Mouse (Mus musculus) neural tube, embryonic 11.5 days (tissue): Measurements from ENCODE around the gene Grm7. TPM values are rescaled to one million over a fixed set of nuclear protein-coding genes. Genes with fewer than 3 reads are reported as not detected.

Experiments
- ATAC-seq: fragments of 200-750 bp; cut with Nextera tagmentation; 2 replicates; pipeline ENCODE4 v1.8.0; 2017; ENCODE audit warnings: moderate number of reproducible peaks, mild to moderate bottlenecking, moderate TSS enrichment, moderate library complexity; ENCODE audit not compliant: insufficient read depth, low FRiP score, low TSS enrichment
- DNase-seq: peaks from one replicate; pipeline ENCODE4 v3.0.0-alpha.2; 2015; ENCODE audit warnings: low spot score
- H3K27ac ChIP-seq: fragments of 300-500 bp; sonication (generic); 2 replicates; pipeline ENCODE4 v1.5.1; 2014; ENCODE audit warnings: low read depth, mild to moderate bottlenecking, low read length
- H3K27me3 ChIP-seq: fragments of 300-500 bp; sonication (generic); 2 replicates; pipeline ENCODE4 v1.6.1; 2014; ENCODE audit warnings: mild to moderate bottlenecking, low read length, mixed read lengths; ENCODE audit not compliant: control insufficient read depth, insufficient read depth
- H3K36me3 ChIP-seq: fragments of 300-500 bp; sonication (generic); 2 replicates; pipeline ENCODE4 v1.6.1; 2014; ENCODE audit warnings: mild to moderate bottlenecking, low read length, moderate library complexity, mixed read lengths; ENCODE audit not compliant: control insufficient read depth, insufficient read depth
- H3K4me1 ChIP-seq: fragments of 300-500 bp; sonication (generic); 2 replicates; pipeline ENCODE4 v1.6.1; 2014; ENCODE audit warnings: low read length, mixed read lengths; ENCODE audit not compliant: control insufficient read depth, insufficient read depth
- H3K4me2 ChIP-seq: fragments of 300-500 bp; sonication (generic); 2 replicates; pipeline ENCODE4 v1.6.1; 2014; ENCODE audit warnings: low read depth, mild to moderate bottlenecking, moderate library complexity
- H3K4me3 ChIP-seq: fragments of 300-500 bp; sonication (generic); 2 replicates; pipeline ENCODE4 v1.5.1; 2014; ENCODE audit warnings: low read depth, low read length
- H3K9ac ChIP-seq: fragments of 300-500 bp; sonication (generic); 2 replicates; pipeline ENCODE4 v1.6.1; 2014; ENCODE audit warnings: mild to moderate bottlenecking, low read length
- H3K9me3 ChIP-seq: fragments of 300-500 bp; sonication (generic); 2 replicates; pipeline ENCODE4 v1.6.1; 2016; ENCODE audit warnings: low read length; ENCODE audit not compliant: control insufficient read depth
- WGBS: fragments of 180-500 bp; shearing (Covaris S2); extraction: QIAGEN DNeasy Blood & Tissue Kit; methylation state at CpG from one replicate; pipeline ENCODE4 v1.1.7; 2014; 5-methylcytosine and 5-hydroxymethylcytosine counted together
- polyA plus RNA-seq: library from polyadenylated mRNA; unstranded; fragments of >200 nt; fragmentation: Nextera tagmentation; extraction: Ambion mirVana; gene quantifications from 2 replicates; pipeline ENCODE4 v1.2.1, GENCODE M21; 2014

Grm7 gene
- polyA plus RNA-seq, 1 experiment from 2014 or later: 0.89 TPM

- H3K4me2 ChIP-seq: no peak overlapping the region
- no peaks in the 10 kb centered on the region for H3K4me1 ChIP-seq
- H3K27ac ChIP-seq: no peak overlapping the region
- H3K36me3 ChIP-seq: no peaks in the 10 kb centered on the region
- no peak for DNase-seq
- no peaks in the 10 kb centered on the region for H3K27me3 ChIP-seq
- no peak for ATAC-seq
- H3K9ac ChIP-seq: no peak overlapping the region
- 73% methylated on average over 6 of the region's 6 CpGs for WGBS
- H3K4me3 ChIP-seq: no peak overlapping the region
- no peaks in the 10 kb centered on the region for H3K9me3 ChIP-seq
Measured at GRCm38 (mm10) chr6:111221083-111221729, 575.8 kb downstream of the Grm7 start.

GRCm38 (mm10) chr6:111255215-111255614, 609.8 kb downstream of the Grm7 start:
- Histone ChIP-seq H3K4me1 (no peaks in the 10 kb centered on the region), H3K27me3 (no peaks in the 10 kb centered on the region), H3K4me2 (no peak overlapping the region), H3K9ac (no peak overlapping the region), H3K27ac (no peak overlapping the region), H3K36me3 (no peaks in the 10 kb centered on the region), H3K4me3 (no peak overlapping the region), H3K9me3 (no peaks in the 10 kb centered on the region)
- no peak for DNase-seq
- no peak for ATAC-seq
- WGBS: 88% methylated on average over 5 of the region's 5 CpGs

DNA sequence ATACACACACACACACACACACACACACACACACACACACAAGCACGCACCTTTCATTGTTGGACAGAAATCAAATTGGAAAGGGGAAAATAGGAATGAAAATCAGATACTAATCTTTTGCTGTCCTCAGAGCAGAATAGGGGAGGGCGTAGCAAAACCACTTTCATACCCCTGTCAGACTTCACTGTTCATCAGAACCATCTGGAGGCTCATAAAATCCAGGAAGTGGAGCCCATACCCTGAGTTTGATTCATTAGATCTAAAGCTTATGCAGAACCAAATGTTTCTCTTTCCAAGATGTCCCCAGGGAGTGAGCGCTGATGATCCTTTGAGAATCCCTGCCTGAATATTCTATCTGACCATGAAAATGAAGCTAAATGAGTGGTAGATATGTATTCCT, 611.6 kb downstream of the Grm7 start:
- DNase-seq: no peak
- Histone ChIP-seq H3K27ac (no peak overlapping the region), H3K4me3 (no peak overlapping the region), H3K36me3 (no peaks in the 10 kb centered on the region), H3K27me3 (no peaks in the 10 kb centered on the region), H3K9me3 (no peaks in the 10 kb centered on the region), H3K4me1 (no peaks in the 10 kb centered on the region), H3K4me2 (no peak overlapping the region), H3K9ac (no peak overlapping the region)
- 86% methylated on average over 3 of the region's 3 CpGs for WGBS
- ATAC-seq: no peak

- no peaks in the 10 kb centered on the region for H3K4me1 ChIP-seq
- H3K36me3 ChIP-seq: no peaks in the 10 kb centered on the region
- no peak overlapping the region for H3K9ac ChIP-seq
- no peaks in the 10 kb centered on the region for H3K9me3 ChIP-seq
- ATAC-seq (no peak), DNase-seq (no peak)
- H3K4me3 ChIP-seq: no peak overlapping the region
- H3K27ac ChIP-seq: no peak overlapping the region
- no peak overlapping the region for H3K4me2 ChIP-seq
- no peaks in the 10 kb centered on the region for H3K27me3 ChIP-seq
- WGBS: 80% methylated on average over 3 of the region's 3 CpGs
Measured at GRCm38 (mm10) chr6:111258256-111258655, 612.9 kb downstream of the Grm7 start.

GRCm38 (mm10) chr6:111261181-111261580, 615.8 kb downstream of the Grm7 start:
- 93% methylated on average over 1 of the region's 1 CpGs for WGBS
- ATAC-seq: no peak
- H3K4me1 ChIP-seq: no peaks in the 10 kb centered on the region

GRCm38 (mm10) chr6:111276657-111277056, 631.3 kb downstream of the Grm7 start:
- Histone ChIP-seq H3K9me3 (no peaks in the 10 kb centered on the region), H3K27me3 (no peaks in the 10 kb centered on the region), H3K36me3 (no peaks in the 10 kb centered on the region), H3K4me2 (no peak overlapping the region), H3K9ac (no peak overlapping the region), H3K4me1 (no peaks in the 10 kb centered on the region), H3K27ac (no peak overlapping the region), H3K4me3 (no peak overlapping the region)
- 22% methylated on average over 4 of the region's 4 CpGs for WGBS
- DNase-seq (peak; percentile 21), ATAC-seq (peak; percentile 60)

More at GRCm38 (mm10) chr6:111261181-111261580, 615.8 kb downstream of the Grm7 start:
- no peak for DNase-seq
- no peak overlapping the region for H3K4me2 ChIP-seq
- no peaks in the 10 kb centered on the region for H3K27me3 ChIP-seq
- no peaks in the 10 kb centered on the region for H3K9me3 ChIP-seq
- H3K27ac ChIP-seq: no peak overlapping the region
- H3K36me3 ChIP-seq: no peaks in the 10 kb centered on the region
- no peak overlapping the region for H3K9ac ChIP-seq
- H3K4me3 ChIP-seq: no peak overlapping the region

DNA sequence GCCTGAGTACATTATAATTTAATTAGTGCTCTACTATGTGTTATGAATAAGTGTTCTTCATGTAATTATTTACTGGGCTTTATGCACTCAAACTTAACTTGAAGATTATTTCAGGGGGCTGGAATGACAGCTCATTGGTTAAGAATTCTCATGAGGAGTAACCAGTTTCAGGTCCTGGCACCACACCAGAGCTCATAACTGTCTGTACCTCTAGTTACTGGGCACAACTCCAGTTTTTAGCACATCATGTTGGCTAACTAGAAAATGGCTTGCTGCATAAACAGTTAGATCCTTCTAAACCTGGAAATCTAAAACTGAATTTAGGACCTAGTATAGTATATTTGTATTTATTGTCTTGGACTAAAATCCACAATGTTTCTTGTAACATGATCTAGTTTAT, 633.1 kb downstream of the Grm7 start:
- Histone ChIP-seq H3K36me3 (no peaks in the 10 kb centered on the region), H3K9ac (no peak overlapping the region), H3K4me1 (no peaks in the 10 kb centered on the region), H3K27ac (no peak overlapping the region), H3K9me3 (no peaks in the 10 kb centered on the region), H3K4me2 (no peak overlapping the region), H3K4me3 (no peak overlapping the region), H3K27me3 (no peaks in the 10 kb centered on the region)
- ATAC-seq: no peak
- DNase-seq: no peak

- no peaks in the 10 kb centered on the region for H3K9me3 ChIP-seq
- H3K4me2 ChIP-seq: no peak overlapping the region
- WGBS: 74% methylated on average over 5 of the region's 5 CpGs
- H3K4me3 ChIP-seq: no peak overlapping the region
- H3K9ac ChIP-seq: no peak overlapping the region
- ATAC-seq (no peak), DNase-seq (no peak)
- H3K4me1 ChIP-seq: no peaks in the 10 kb centered on the region
- H3K27me3 ChIP-seq: no peaks in the 10 kb centered on the region
- no peaks in the 10 kb centered on the region for H3K36me3 ChIP-seq
- H3K27ac ChIP-seq: no peak overlapping the region
Measured at GRCm38 (mm10) chr6:111293505-111294001, 648.2 kb downstream of the Grm7 start.

- Histone ChIP-seq H3K27me3 (no peaks in the 10 kb centered on the region), H3K4me2 (no peak overlapping the region), H3K4me1 (no peaks in the 10 kb centered on the region), H3K9me3 (no peaks in the 10 kb centered on the region), H3K27ac (no peak overlapping the region), H3K4me3 (no peak overlapping the region), H3K36me3 (no peaks in the 10 kb centered on the region), H3K9ac (no peak overlapping the region)
- DNase-seq (no peak), ATAC-seq (no peak)
- 64% methylated on average over 3 of the region's 3 CpGs for WGBS
Measured at GRCm38 (mm10) chr6:111303912-111304555, 658.7 kb downstream of the Grm7 start.
